Mouse (Mus musculus) naive thymus-derived CD4-positive, alpha-beta T cell, adult 2 months (primary cell): ENCODE results near the gene Hist1h2bp.

ENCODE experiments used
- DNase-seq: peaks from one replicate; pipeline ENCODE4 v3.0.0-alpha.2; 2011; ENCODE audit warnings: low read depth

Gene Hist1h2bp

GRCm38 (mm10) chr13:21786899-21787629, at the start of gene Hist1h2bp, which contains the start of gene Hist1h2an:
TSS of gene Hist1h2bp (plus strand) at chr13:21787461.
TSS of gene Hist1h2an (minus strand) at chr13:21787218.
- peak; percentile 95 for DNase-seq

- no peak for DNase-seq
Measured at GRCm38 (mm10) chr13:21745006-21745405, 42.3 kb upstream of the Hist1h2bp start.

- DNase-seq, result peak; percentile 62
Measured at GRCm38 (mm10) chr13:21749387-21750158, 37.7 kb upstream of the Hist1h2bp start.

- peak; percentile 89 for DNase-seq
Measured at GRCm38 (mm10) chr13:21750159-21751017, 36.9 kb upstream of the Hist1h2bp start, which contains the start of gene Hist1h4k. TSS of gene Hist1h4k (minus strand) at chr13:21750505.

- no peak for DNase-seq
Measured at GRCm38 (mm10) chr13:21751417-21751816, 35.8 kb upstream of the Hist1h2bp start.

GRCm38 (mm10) chr13:21751827-21752226, 35.4 kb upstream of the Hist1h2bp start:
- no peak for DNase-seq

- DNase-seq, result no peak
Measured at GRCm38 (mm10) chr13:21752356-21752755, 34.9 kb upstream of the Hist1h2bp start.

GRCm38 (mm10) chr13:21753051-21753523, 34.2 kb upstream of the Hist1h2bp start:
- no peak for DNase-seq

- DNase-seq, result peak; percentile 93
Measured at GRCm38 (mm10) chr13:21753524-21754285, 33.6 kb upstream of the Hist1h2bp start, which contains the start of the genes Hist1h2ak and Hist1h2bn. TSS of gene Hist1h2ak (minus strand) at chr13:21753827. TSS of gene Hist1h2bn (plus strand) at chr13:21754123.

- peak; percentile 55 for DNase-seq
Measured at GRCm38 (mm10) chr13:21754294-21755001, 32.8 kb upstream of the Hist1h2bp start.

GRCm38 (mm10) chr13:21755707-21756106, 31.6 kb upstream of the Hist1h2bp start:
- no peak for DNase-seq

GRCm38 (mm10) chr13:21778814-21779766, 8.2 kb upstream of the Hist1h2bp start:
- DNase-seq, result peak; percentile 95

GRCm38 (mm10) chr13:21779767-21780731, 7.2 kb upstream of the Hist1h2bp start, which contains the start of gene Hist1h1b:
TSS of gene Hist1h1b (minus strand) at chr13:21780625.
- peak; percentile 52 for DNase-seq

- DNase-seq, result no peak
Measured at GRCm38 (mm10) chr13:21781021-21781555, 6.2 kb upstream of the Hist1h2bp start.

GRCm38 (mm10) chr13:21781639-21782038, 5.6 kb upstream of the Hist1h2bp start:
- DNase-seq, result no peak

- peak; percentile 66 for DNase-seq
Measured at GRCm38 (mm10) chr13:21782361-21783254, 4.7 kb upstream of the Hist1h2bp start.

- DNase-seq, result peak; percentile 91
Measured at GRCm38 (mm10) chr13:21783255-21783617, 4.0 kb upstream of the Hist1h2bp start, which contains the start of gene Hist1h3i. TSS of gene Hist1h3i (minus strand) at chr13:21783370.
